Mouse (Mus musculus): Measurements from ENCODE around the gene Abcc1.

GRCm38 (mm10) chr16:14411156-14411555, 49.8 kb downstream of the Abcc1 start:
- TF ChIP-seq POLR2A (IDR thresholded peaks at IDR 0.05; ENCODE audit: low read depth, low read length) = no peak
- TF ChIP-seq CTCF (conservative IDR thresholded peaks at IDR 0.05; ENCODE audit: insufficient read depth, insufficient read length, low read depth, low read length) = no peak

All from kidney, adult 2 months (tissue).